Mouse (Mus musculus) right cerebral cortex, postnatal 10 days (tissue): ENCODE measurements around the gene Tle1.

ENCODE experiments used
- DNase-seq, 2 experiments: peaks; one replicate each; pipeline ENCODE4 v3.0.0; 2021; ENCODE audit warnings: low spot score in 2 of 2

Tle1 gene

DNA sequence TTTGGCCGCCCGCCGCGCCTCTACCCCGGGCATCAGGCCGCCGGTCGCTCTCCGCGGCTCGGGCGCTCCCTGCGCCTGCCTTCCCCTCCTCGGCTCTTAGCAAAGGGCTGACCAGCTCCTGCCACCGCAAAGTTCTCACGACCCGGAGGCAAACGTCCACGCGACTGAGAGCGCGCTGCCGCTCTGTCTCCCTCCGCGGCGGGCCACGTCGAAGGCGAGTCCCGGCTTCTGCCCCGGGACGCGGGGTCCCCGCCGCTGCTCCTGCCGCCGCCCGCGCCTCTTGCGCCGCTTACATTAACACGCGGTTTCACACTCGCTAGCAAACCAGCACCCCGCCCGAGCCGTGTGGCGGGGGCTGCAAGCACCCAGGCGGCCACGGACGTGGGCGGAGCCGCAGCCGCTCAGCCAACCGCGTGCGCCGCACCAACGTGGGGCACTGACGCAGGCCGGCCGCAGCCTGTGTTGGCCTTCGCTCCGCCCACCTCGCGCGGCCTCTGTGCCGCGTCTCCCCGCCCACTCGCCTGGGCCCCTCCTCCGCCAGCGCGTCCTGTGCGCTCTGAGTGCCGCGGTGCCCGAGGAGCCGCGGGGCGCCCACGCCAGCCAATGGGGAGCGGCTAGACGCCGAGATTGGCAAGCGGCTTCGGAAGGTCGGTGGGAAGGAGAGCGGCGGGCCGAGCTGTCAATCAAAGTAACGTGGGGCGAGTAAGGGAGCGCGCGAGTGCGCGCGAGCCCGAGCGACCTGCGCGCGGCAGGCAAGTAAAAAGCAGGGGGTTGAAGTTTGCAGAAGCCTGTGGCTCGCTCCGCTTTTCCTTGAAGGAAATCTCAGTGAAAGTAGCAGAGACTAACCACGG lies at the start of gene Tle1:
Tle1 (minus strand) TSS at position 361 of the 851 bp plus-strand sequence.
- peak; percentile 100 for DNase-seq

DNA sequence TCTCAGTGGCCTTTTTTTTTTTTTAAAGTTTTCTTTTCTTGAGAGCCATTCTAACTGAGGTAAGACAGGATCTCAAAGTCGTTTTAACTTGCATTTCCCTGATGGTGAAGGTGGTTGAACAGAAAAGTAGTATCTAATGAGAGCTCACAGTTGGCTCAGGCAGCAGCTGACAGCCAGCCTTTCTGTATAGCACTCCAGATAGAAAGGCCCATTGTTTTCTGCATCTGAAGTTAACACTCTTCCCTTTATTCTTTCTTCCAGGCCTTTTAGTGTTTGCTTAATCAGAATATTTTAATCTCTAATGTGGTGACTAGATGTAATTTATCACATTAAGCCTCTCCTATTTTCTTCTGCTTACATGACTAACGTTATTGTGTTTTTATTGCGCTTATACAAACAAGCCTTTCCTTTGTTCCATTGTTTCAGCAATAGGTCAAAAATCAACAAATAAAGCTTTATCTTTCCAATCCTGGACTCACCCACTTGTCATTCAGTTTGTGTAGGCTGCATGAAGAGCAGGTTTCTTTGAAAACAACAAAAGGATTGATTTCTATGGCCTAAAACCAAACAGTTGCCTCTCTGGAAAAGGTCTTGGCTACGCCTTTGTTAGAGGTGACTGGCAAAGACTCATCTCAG lies 33.0 kb upstream of the Tle1 start:
- no peak for DNase-seq

DNA sequence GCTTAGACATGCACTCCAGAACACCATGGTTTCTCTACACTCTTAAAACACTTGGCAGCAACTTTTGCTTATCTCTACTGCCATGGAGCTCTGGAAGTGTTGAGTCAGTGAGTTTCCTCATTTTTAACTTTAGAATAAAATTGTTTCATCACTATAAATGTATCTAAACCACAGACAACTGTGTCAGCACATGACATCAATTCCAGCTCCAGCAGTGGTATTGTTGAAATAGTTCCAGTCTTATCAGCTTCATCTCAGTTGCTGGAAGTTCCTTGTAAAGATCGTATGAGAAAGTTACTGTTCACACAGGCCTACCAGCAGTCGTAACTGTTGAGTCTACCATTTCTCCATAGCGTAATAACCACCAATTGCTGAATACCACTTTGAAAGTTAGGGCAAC lies 31.5 kb upstream of the Tle1 start:
- no peak for DNase-seq

DNA sequence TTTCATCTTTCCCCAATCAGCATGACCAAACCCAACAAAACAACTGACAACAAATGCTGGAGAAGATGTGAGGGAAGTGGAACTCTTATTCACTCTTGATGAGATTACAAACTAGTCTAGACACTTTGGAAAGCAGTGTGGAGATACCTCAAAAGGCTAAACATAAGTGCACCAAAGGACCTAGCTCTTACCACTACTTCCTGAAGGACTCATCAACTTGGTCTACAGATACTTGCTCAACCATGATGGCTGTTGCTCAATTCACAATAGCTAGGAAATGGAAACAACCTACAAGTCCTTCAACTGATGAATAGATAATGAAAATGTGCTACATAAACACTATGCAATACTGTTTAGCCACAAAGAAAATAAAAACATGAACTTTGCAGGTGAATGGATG lies 30.1 kb upstream of the Tle1 start:
- no peak for DNase-seq

DNA sequence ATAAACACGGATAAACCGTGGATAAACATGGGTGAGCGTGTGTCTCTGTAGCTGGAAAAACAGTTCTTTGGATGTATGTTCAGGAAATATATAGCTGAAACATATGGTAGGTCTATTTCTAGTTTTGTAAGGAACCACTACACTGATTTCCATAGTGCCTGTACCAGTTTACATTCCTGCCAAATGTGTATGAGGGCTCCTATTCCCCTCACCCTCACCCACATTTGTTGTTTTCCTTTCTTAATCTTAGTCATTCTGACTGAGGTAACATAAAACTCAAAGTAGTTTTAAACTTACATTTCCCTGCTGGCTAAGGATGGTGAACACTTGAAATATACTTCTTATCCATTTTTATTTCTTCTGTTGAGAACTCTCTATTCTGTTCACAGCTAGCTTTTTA lies 20.9 kb upstream of the Tle1 start:
- DNase-seq, result no peak

DNA sequence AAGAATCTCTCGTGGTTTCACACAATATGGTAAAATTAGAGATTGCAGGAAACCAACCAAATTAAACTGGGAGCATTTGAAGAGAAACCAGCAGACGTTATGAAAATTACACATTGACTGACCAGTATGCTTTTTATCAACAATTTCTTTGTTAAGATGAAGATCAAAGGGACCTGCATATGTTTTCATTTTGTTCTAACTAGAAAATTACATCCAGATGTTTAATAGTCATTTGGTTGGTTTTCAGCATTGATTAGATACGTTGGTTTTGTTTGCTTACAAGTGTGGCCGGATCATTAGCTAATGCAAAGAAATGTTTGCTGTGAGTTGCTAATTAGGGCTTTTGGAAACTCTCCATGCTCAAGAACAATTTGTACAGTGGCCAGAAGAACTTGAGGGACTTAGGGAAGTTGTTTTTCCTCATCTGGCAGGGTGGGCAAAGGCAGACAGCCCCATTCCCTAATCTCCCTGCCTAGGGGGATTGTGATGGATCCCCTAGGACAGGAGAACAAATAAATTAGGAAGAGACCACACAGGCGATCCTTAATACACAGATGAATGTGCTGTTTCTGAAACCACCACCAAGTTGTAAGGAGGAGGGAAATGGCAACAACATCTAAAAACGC lies 3.8 kb upstream of the Tle1 start:
- no peak for DNase-seq

DNA sequence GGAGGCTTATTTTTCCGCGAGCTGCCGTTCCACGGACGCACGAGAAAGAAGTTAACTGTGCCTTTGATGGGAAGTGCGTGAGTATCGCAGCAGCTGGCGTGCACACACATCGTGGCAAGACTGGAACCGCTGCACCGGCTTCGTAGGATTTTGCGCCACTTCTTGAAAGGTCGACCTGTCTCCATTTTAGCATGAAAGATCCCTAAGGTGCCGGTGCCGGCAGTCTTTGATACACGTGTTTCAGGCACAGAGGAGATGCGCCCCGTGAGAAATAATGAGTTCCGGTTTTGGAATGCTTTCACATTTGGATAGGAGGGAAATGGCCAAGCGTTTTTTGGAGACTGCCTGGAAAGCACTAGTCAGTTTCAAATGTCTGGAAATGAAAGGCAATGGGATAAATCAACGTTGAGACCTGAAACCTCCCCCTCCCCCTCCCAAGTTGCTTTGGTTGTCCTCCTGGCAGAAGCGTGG lies 837 bp upstream of the Tle1 start:
- DNase-seq, result peak; percentile 54 to 69

DNA sequence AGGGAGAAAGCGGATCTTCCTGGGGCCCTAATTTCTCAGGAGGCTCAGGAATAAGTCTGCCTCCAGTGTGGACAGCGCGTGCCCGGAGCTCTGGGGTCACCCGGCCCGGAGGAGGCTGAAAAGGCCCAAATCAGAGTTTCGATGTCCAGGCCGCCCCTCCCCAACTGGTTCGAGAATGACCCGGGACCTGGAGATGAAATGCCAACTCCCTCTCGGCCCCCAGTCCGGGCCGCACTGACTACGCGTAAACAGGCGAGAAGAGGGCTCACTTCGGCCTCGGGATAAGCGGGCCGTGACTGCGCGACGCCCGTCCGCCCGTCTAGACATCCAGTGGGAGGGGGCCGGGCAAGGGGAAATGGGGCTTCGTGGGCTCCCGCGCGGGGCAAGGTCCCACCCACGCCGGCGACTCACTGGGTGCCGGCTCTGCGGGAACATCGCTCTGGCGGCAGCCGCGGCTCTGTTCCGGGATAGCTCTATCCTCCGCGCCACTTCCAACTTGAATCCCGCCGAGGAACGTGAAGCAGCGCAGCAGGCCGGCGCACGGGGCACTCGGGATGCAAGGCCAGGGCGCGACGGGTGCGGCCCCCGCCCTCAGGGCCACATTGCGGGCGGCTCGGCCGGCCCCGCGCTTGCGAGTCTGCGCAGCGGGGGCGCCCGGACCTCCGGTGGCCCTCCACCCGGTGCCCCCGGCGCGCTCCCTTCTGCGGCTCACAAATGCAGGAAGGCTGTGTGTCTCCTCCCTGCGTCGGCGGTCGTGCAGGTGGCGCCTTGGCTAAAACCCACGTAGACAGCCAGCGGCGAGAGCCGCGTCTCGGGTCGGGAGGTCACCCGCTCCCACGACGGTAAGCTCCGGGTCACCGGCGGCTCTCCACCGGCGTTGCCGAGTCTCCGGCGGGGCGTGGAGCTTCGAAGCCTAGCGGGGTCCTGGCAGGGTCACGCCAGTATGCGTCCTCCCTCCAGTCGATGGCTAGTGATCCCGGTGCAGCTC lies 854 bp downstream of the Tle1 start:
- peak; percentile 60 to 66 for DNase-seq

DNA sequence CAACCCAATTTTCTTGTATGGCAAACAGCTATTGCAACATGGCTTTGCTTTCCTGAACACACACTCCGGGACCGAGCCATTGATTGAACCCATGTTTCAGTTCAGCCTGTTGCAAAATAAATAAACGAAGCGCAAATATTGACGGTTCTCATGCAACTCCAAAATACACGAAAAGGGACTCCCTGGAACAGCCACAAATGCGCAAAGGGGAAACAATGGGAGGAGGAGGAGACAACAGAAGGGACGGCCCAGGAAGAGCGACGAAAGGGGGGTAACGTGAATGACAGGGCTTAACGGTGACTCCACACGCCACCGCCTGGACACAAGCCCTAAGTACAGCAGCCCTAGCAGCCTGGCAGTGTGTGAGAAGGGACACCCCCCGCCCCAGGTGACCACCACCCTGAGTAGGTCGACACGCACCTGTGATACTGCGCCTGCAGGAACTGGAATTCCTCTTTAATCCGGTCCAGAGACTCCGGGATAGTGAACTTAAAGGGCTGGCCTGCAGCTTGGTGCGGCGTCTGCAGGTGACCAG lies 1.8 kb downstream of the Tle1 start:
- DNase-seq, result peak; percentile 87 to 91

DNA sequence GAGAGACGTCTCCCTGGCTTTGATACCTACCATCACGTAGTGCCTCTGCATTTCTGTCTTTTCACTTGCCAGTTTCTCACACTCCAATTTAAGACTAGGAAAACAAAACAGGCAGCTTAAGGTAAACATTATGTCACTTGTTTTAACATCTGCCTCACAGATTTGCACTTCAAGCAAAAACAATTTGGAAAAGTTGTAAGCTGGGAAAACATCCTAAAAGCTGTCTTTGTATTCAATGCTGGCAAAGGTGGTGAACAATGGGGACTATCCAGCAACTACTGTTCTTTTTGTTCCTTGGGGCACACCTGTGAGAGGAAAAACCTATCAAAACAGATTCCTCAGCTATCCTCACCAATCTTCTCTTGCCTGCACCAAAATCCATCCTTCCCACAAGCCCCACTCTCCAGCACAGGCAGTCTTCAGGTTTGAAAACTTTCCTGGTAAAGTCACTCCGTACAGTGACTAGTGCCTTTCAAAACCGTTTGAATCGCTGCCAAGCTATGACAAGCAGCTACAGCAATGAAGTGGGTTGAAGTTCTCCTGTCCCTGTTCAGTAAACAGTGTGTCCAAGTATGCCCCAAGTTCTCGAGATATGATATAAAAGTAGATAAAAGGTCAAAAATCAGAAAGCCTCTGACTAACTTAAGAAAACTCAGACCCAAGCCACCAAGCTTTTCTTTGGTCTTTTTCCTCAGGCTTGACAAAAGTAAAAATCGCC lies 2.7 kb downstream of the Tle1 start:
- DNase-seq, result peak; percentile 34 to 46

DNA sequence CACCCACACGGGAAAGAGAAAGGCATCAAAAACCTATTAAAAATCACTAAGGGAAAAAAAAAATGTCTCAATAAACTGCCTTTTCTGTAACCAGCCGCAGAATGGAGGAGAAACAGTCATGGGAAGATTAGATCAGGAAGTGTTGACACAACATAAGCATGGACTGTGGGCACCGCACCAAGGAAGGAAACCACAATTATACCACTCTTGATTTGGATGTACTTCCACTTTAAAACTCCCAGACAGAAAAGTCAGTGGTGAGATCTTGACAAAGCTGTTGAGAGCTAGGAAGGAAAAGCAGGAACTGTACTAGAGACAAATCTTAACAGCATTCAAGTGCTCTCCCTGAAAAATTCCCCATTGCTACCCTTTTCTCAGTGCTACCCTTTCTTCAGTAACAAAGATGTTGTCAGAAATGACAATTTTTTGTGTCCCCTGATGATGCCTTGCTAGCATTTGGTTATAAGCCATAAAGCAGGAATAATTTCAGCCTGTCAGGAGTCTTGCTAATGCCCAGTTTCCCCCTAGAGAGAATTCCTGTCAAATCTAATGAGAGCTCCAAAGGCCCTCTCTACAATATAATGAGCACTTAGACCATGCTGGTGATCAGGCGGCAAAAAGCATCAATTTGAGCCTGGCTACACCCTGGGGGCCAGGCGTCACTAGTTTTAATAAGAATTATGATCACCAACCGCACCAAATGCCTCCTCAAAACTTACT lies 5.4 kb downstream of the Tle1 start:
- peak in 1 of 2 experiments; percentile 33 for DNase-seq

DNA sequence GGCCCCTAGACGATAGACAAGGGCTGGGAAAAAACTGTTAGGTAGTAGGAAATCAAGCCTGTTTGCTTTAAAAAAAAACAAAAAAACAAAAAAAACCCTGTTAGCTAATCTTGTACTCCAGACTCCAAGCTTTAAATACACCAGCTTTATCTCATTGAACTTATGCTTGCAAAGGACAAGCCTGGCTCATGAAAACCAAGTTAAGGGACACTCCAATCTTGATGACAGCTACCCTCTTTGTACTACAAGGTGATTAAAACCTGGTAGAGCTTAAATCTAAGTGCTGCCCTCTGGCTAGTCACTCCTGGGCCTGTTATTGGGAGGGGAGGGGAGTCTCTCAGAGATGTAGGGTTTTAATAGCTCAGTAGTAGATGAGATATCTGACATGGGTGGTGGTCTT lies 7.4 kb downstream of the Tle1 start:
- DNase-seq, result no peak

DNA sequence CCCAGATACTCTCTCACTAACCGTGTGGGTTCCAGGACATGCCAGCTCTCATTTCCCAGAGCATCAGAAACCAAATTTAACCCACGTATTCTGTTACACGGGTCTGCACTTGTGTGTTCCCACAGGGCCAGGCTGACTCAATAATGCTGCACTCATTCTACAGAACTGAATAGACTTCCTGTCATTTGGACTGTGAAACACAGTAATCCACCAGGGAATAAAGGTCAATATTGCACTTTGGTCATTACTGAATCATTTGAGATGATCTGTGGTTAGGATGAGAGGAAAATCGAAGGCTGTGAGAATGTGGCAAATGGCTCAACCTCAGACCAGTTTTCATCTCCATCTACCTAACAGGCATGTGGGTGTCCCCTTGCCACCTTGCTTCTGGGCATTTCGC lies 16.2 kb downstream of the Tle1 start:
- no peak for DNase-seq

DNA sequence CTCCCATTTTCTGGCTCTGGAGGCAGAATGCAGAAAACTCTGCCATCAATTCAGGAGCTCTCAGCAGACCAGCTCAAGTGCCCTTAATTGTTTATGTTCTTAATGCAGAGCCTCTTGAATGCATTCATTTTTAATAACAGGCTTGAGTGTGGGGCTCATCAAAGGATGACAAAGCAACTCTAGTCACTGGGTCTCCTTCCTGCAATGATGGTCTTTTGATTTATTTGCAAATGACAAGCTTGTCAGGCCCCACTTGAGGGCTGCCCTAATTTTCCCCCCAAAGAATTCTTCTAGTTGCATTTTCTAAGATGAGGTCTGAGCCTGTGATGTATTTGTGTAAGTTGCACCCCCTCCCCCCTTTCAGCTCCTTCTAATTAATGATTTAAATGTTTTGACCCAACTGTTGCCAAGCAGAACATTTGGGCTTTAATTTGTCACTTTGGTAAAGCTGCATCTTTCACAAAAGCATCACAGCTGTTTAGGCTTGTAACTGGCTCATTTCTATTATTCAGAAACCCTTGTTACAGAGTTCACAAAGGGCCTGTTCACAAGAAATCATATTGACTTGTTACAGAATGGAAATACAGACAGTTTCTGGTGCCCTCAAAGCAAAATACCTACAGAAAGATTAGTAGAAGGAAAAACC lies 18.3 kb downstream of the Tle1 start:
- DNase-seq, result no peak

DNA sequence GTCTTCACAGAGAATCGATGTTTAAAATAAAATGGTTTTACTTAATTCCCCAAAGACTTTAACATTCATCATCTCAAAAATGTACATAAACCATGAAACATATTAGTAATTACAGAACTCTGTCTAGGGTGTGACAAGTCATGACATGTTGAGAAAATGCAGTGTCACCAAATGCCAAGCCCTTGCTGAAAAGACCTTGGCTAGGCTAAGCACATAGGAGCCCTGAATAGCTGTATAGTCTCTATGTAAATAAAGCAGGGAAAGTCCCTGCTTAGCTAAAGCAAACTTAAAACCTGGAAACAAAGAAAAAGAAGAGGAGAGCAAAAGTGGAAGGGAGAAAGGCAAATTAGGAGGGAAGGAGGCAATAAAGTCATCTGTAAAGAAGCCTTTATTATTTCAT lies 24.8 kb downstream of the Tle1 start:
- DNase-seq, result no peak

DNA sequence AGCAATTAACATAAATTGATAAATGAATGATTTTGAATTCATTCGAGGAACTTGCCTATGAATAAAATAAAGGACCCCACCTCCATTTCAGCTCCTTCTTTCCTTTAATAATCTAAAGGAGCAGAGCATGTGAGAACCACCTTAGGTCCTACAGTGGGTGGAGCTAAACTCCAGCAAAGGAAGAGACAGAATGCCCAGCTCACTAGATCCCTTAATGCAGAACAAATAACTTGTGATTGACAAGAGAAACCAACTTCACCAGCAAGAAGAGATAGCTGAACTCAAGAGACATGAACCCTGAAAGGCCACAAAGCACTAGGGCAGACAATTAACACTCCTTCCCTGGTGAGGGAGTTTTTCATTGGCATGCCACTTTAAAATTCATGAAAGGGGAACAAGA lies 32.5 kb downstream of the Tle1 start:
- DNase-seq, result no peak

DNA sequence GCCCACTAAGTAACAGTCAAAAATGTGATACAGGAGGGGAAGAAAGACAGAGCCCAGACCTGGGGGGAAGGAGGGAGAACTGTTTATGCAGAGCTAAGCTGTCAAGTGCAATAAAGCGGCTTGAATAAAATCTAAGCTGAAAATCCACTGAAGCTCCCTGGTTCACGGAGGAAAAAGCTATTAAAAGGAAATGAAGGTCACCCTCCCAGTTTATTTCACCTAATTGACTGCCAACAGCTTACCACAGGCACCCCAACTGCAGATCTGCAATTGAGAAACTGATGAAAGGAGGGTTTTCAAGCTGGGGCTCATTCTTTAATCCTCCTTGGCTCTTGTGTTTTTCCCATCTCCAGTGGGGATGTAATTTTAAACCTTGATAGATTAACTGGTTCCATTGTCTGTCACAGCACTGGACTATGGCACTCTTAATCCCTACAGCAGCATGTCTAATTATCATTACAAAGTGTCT lies 32.9 kb downstream of the Tle1 start:
- DNase-seq, result no peak

DNA sequence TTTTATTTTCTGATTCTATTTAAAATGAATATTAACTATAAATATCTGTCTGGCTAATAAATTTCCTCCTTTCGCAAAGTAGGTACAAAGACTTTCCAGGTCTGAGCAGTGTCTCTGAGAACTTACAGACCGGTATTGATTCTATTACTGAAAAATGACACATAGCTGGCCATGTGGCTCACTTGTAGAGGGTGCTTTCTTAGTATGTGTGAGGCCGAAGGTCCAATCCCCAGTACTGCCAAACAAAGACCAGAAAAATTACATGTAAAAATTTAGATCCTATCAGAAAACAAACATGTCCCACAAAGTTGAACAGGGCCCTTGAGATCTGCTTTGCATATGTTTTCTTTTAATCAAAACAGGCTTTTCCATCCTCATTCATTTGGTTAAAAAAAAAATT lies 33.5 kb downstream of the Tle1 start:
- no peak for DNase-seq

DNA sequence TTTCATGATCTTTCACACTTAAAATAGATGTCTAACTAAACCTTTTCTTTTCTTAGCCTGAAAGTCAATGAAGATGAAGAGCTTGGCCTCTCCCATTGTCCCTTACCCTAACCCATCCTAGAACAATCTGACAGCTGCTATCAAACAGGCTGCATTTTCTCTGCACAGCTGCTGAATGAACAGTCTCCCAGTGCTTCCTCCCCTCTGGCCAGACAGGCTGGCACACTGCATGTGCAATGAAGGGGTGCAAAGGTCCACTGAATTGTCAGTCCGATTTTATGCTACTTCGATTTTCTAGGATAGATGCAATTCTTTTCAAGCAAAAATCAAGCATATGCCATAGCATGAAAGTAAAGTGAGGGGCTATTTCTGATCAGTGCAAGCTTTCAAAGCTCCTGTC lies 34.2 kb downstream of the Tle1 start:
- no peak for DNase-seq
